Comparison of ENCODE assay signal across 9 mouse cellular contexts in genomic region chr12:100186376-100186775, GRCm38 (mm10). TPM values are rescaled to one million over a fixed set of nuclear protein-coding genes. Genes with fewer than 3 reads are reported as not detected.
DNase-seq lines count a peak whose midpoint lies in the region; ATAC-seq and TF ChIP-seq lines count a peak whose summit lies in the region.
"Had no signal": no experiment of that assay in that cellular context is flagged by ENCODE, and none has a peak within 500 bp of the region (broad histone marks: within the 10 kb centered on the region; RNA-seq: fewer than 3 reads in every experiment).

No protein-coding gene starts in this region.

- H3K4me1 ChIP-seq in G1E (ENCODE audit: insufficient read depth, low read depth, low read length): peaks cover 47% of the 10 kb centered on the region
- H3K4me1 ChIP-seq in embryonic facial prominence, embryonic 11.5 days (ENCODE audit: control insufficient read depth, insufficient read depth, low read length): no peaks in the 10 kb centered on the region
- H3K4me1 ChIP-seq in intestine, postnatal 0 days (replicated peaks; ENCODE audit: control insufficient read depth, insufficient read depth, low read length): no peaks in the 10 kb centered on the region; the same call in 1 of the 2 replicates

- 16% methylated on average over 6 of the region's 6 CpGs for WGBS in embryonic facial prominence, embryonic 11.5 days
- WGBS in intestine, postnatal 0 days: 6% methylated on average over 6 of the region's 6 CpGs

- H3K36me3 ChIP-seq in G1E (replicated peaks): no peaks in the 10 kb centered on the region
- no peaks in the 10 kb centered on the region for H3K36me3 ChIP-seq in embryonic facial prominence, embryonic 11.5 days (replicated peaks; ENCODE audit: control insufficient read depth, insufficient read depth, low read depth, low read length)
- H3K36me3 ChIP-seq in intestine, postnatal 0 days (ENCODE audit: control insufficient read depth, insufficient read depth): no peaks in the 10 kb centered on the region

- no peak for DNase-seq in frontal cortex, postnatal 10 days (ENCODE audit: low spot score in 2 of 2)
- DNase-seq in G1E (ENCODE audit: low spot score): no peak
- DNase-seq in embryonic facial prominence, embryonic 11.5 days (ENCODE audit: low spot score): peak; percentile 63
- peak; percentile 24 for DNase-seq in lung, postnatal 25 days (ENCODE audit: low spot score)
- DNase-seq in spleen, postnatal 36 days (ENCODE audit: low spot score in 2 of 2): no peak
- DNase-seq in gastrocnemius, postnatal 10 days: no peak

- H3K27me3 ChIP-seq in G1E (ENCODE audit: insufficient read depth, low read length): no peaks in the 10 kb centered on the region
- no peaks in the 10 kb centered on the region for H3K27me3 ChIP-seq in embryonic facial prominence, embryonic 11.5 days (ENCODE audit: control insufficient read depth, insufficient read depth, low read length)
- H3K27me3 ChIP-seq in intestine, postnatal 0 days (replicated peaks; ENCODE audit: control insufficient read depth, insufficient read depth, low read length): no peaks in the 10 kb centered on the region
- H3K27me3 ChIP-seq: Patski had no signal

- peaks cover 6% of the 10 kb centered on the region for H3K9me3 ChIP-seq in G1E (replicated peaks)
- no peaks in the 10 kb centered on the region for H3K9me3 ChIP-seq in embryonic facial prominence, embryonic 11.5 days (replicated peaks; ENCODE audit: control insufficient read depth, low read length)
- no peaks in the 10 kb centered on the region; the same call in 1 of the 2 replicates for H3K9me3 ChIP-seq in intestine, postnatal 0 days (ENCODE audit: control insufficient read depth)

- peak overlapping the region; percentile 93 for H3K27ac ChIP-seq in embryonic facial prominence, embryonic 11.5 days (replicated peaks; ENCODE audit: low read depth, low read length)
- H3K27ac ChIP-seq in intestine, postnatal 0 days (ENCODE audit: low read depth, low read length): peak overlapping the region; percentile 95

- peak; percentile 21; the same call in 1 of the 2 replicates for ATAC-seq in frontal cortex, adult (ENCODE audit: low TSS enrichment)
- no peak for ATAC-seq in G1E (ENCODE audit: extremely low read depth, insufficient number of reproducible peaks, low FRiP score, poor library complexity, severe bottlenecking)
- no peak for ATAC-seq in embryonic facial prominence, embryonic 11.5 days (replicated peaks; ENCODE audit: insufficient number of reproducible peaks, low FRiP score, low TSS enrichment, low read depth)
- ATAC-seq in intestine, postnatal 0 days: no peak

- H3K9ac ChIP-seq in embryonic facial prominence, embryonic 11.5 days (replicated peaks; ENCODE audit: low read length): peak overlapping the region; percentile 78
- H3K9ac ChIP-seq in intestine, postnatal 0 days (ENCODE audit: low read depth, low read length): peak overlapping the region; percentile 61

- TF ChIP-seq CTCF in G1E (IDR thresholded peaks at IDR 0.05; ENCODE audit: low read depth, low read length): no peak
- TF ChIP-seq CTCF in intestine, postnatal 0 days (IDR thresholded peaks at IDR 0.05; ENCODE audit: low read depth): no peak

- H3K4me2 ChIP-seq in embryonic facial prominence, embryonic 11.5 days (ENCODE audit: low read depth, low read length): peak overlapping the region; percentile 52
- H3K4me2 ChIP-seq in intestine, postnatal 0 days (replicated peaks; ENCODE audit: low read depth): peak overlapping the region; percentile 61

- H3K4me3 ChIP-seq in G1E (ENCODE audit: low read depth, low read length): peak overlapping the region; percentile 75
- peak overlapping the region; percentile 55 for H3K4me3 ChIP-seq in embryonic facial prominence, embryonic 11.5 days (ENCODE audit: low read depth, low read length)
- peak overlapping the region; percentile 57 for H3K4me3 ChIP-seq in intestine, postnatal 0 days (ENCODE audit: low read depth, low read length)

RNA-seq across cellular contexts. Expression of gene Calm1, which starts 12.9 kb away (rescaled TPM):
- total RNA-seq in G1E (2014; fragmentation: Nextera tagmentation) (853 and 995 TPM in 2 replicates), G1E (2017) (733 and 749 TPM in 2 replicates)
- polyA plus RNA-seq in G1E (2012): 1,086 and 1,351 TPM in 2 replicates
- 1,151 and 1,182 TPM in 2 replicates for polyA plus RNA-seq in embryonic facial prominence, embryonic 11.5 days (2014; fragmentation: Nextera tagmentation; extraction: Ambion mirVana)
- polyA plus RNA-seq in intestine, postnatal 0 days (2015; fragmentation: Nextera tagmentation; extraction: Ambion mirVana): 3,331 and 3,461 TPM in 2 replicates
- total RNA-seq in gastrocnemius, postnatal 10 days (2021): 100 to 1,000 TPM; 360 to 362 TPM

RNA-seq across cellular contexts. Expression of gene Nrde2, which starts 26.9 kb away (rescaled TPM):
- total RNA-seq in G1E (2014; fragmentation: Nextera tagmentation) (10.2 and 12.3 TPM in 2 replicates), G1E (2017) (33.6 and 36.2 TPM in 2 replicates)
- 10.8 and 11.0 TPM in 2 replicates for polyA plus RNA-seq in G1E (2012)
- 11.0 and 11.5 TPM in 2 replicates for polyA plus RNA-seq in embryonic facial prominence, embryonic 11.5 days (2014; fragmentation: Nextera tagmentation; extraction: Ambion mirVana)
- 7.8 and 8.6 TPM in 2 replicates for polyA plus RNA-seq in intestine, postnatal 0 days (2015; fragmentation: Nextera tagmentation; extraction: Ambion mirVana)
- total RNA-seq in gastrocnemius, postnatal 10 days (2021): 10 to 100 TPM; 11.1 to 11.2 TPM

Comparison
In these comparisons a context has a peak if more than half of its experiments do, and no peak if none do; other contexts are left out.
1. DNase-seq: peak in embryonic facial prominence, embryonic 11.5 days (single experiment) and lung, postnatal 25 days (single experiment); none in frontal cortex, postnatal 10 days (0 of 2), G1E (single experiment), spleen, postnatal 36 days (0 of 2) and gastrocnemius, postnatal 10 days (single experiment).
2. Peak in every context shown above with its lines, with median percentiles within 50 percentile points of each other: H3K4me3 ChIP-seq.